Mouse (Mus musculus): ENCODE results near the gene Gapdhs. TPM values are rescaled to one million over a fixed set of nuclear protein-coding genes. Genes with fewer than 3 reads are reported as not detected.

Gapdhs gene
- polyA plus RNA-seq, 2 experiments: not detected

- H3K4me3 ChIP-seq (ENCODE audit: insufficient read depth in 1 of 2, low read depth in 2 of 2, low read length in 2 of 2): no peak overlapping the region
- H3K9ac ChIP-seq (replicated peaks): no peak overlapping the region
- TF ChIP-seq CTCF (IDR thresholded peaks at IDR 0.05; ENCODE audit: low read depth) (no peak), EP300 (IDR thresholded peaks at IDR 0.05; ENCODE audit: low read depth) (no peak)
- no peak for ATAC-seq (ENCODE audit: insufficient read depth)
- H3K9me3 ChIP-seq (ENCODE audit: control insufficient read depth, low read length): no peaks in the 10 kb centered on the region
- WGBS (ENCODE audit: insufficient replicate concordance): 44% methylated on average over 1 of the region's 1 CpGs
- H3K4me2 ChIP-seq (ENCODE audit: low read depth): no peak overlapping the region
- no peaks in the 10 kb centered on the region for H3K27me3 ChIP-seq (ENCODE audit: control insufficient read depth, insufficient read depth, low read length)
- no peak overlapping the region for H3K27ac ChIP-seq
- H3K4me1 ChIP-seq (replicated peaks; ENCODE audit: control insufficient read depth in 2 of 2, insufficient read depth in 2 of 2, low read length in 1 of 2): no peaks in the 10 kb centered on the region
- DNase-seq (ENCODE audit: low read depth in 3 of 3, low spot score in 3 of 3): no peak
- H3K36me3 ChIP-seq (replicated peaks; ENCODE audit: control insufficient read depth, insufficient read depth, low read depth): no peaks in the 10 kb centered on the region
Measured at GRCm38 (mm10) chr7:30785154-30785553, 41.7 kb upstream of the Gapdhs start.

DNA sequence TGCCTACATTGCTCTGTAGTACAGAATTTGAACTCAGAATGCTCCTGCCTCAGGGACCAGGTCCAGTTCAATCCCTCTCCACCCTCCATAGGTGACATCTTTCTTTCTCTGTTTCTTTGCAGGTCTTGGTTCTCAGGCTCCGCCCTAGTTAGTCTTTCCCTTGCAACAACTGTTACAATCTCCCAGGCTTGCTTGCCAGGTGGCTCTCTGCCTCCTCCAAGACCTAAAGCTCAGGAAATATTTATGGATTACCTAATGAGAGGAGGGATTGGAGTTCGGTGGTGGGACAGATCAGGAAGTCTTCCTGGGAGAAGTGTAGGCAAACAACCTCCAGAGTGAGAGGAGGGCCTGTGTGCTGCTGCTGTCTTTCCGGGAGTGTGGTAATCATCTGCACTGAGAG is 39.2 kb upstream of the Gapdhs start:
- no peaks in the 10 kb centered on the region for H3K9me3 ChIP-seq (ENCODE audit: control insufficient read depth, low read length)
- no peak overlapping the region for H3K27ac ChIP-seq
- no peaks in the 10 kb centered on the region for H3K4me1 ChIP-seq (replicated peaks; ENCODE audit: control insufficient read depth in 2 of 2, insufficient read depth in 2 of 2, low read length in 1 of 2)
- no peak overlapping the region for H3K4me2 ChIP-seq (ENCODE audit: low read depth)
- H3K27me3 ChIP-seq (ENCODE audit: control insufficient read depth, insufficient read depth, low read length): no peaks in the 10 kb centered on the region
- TF ChIP-seq EP300 (IDR thresholded peaks at IDR 0.05; ENCODE audit: low read depth) (no peak), CTCF (IDR thresholded peaks at IDR 0.05; ENCODE audit: low read depth) (no peak)
- no peak for ATAC-seq (ENCODE audit: insufficient read depth)
- WGBS (ENCODE audit: insufficient replicate concordance): 45% methylated on average over 3 of the region's 3 CpGs
- H3K4me3 ChIP-seq (ENCODE audit: insufficient read depth in 1 of 2, low read depth in 2 of 2, low read length in 2 of 2): no peak overlapping the region
- no peaks in the 10 kb centered on the region for H3K36me3 ChIP-seq (replicated peaks; ENCODE audit: control insufficient read depth, insufficient read depth, low read depth)
- DNase-seq (ENCODE audit: low read depth in 3 of 3, low spot score in 3 of 3): no peak
- H3K9ac ChIP-seq (replicated peaks): no peak overlapping the region

- peak; percentile 77 for TF ChIP-seq CTCF (IDR thresholded peaks at IDR 0.05; ENCODE audit: low read depth)
- TF ChIP-seq EP300 (IDR thresholded peaks at IDR 0.05; ENCODE audit: low read depth): no peak
- Histone ChIP-seq H3K4me3 (ENCODE audit: insufficient read depth in 1 of 2, low read depth in 2 of 2, low read length in 2 of 2) (no peak overlapping the region), H3K9me3 (ENCODE audit: control insufficient read depth, low read length) (no peaks in the 10 kb centered on the region), H3K27me3 (ENCODE audit: control insufficient read depth, insufficient read depth, low read length) (no peaks in the 10 kb centered on the region), H3K36me3 (replicated peaks; ENCODE audit: control insufficient read depth, insufficient read depth, low read depth) (no peaks in the 10 kb centered on the region), H3K4me2 (ENCODE audit: low read depth) (no peak overlapping the region), H3K27ac (no peak overlapping the region), H3K9ac (replicated peaks) (no peak overlapping the region), H3K4me1 (replicated peaks; ENCODE audit: control insufficient read depth in 2 of 2, insufficient read depth in 2 of 2, low read length in 1 of 2) (no peaks in the 10 kb centered on the region)
- no peak for DNase-seq (ENCODE audit: low read depth in 3 of 3, low spot score in 3 of 3)
- no peak for ATAC-seq (ENCODE audit: insufficient read depth)
- WGBS (ENCODE audit: insufficient replicate concordance): 40% methylated on average over 4 of the region's 4 CpGs
Measured at GRCm38 (mm10) chr7:30781792-30782191, 38.3 kb upstream of the Gapdhs start.

DNA sequence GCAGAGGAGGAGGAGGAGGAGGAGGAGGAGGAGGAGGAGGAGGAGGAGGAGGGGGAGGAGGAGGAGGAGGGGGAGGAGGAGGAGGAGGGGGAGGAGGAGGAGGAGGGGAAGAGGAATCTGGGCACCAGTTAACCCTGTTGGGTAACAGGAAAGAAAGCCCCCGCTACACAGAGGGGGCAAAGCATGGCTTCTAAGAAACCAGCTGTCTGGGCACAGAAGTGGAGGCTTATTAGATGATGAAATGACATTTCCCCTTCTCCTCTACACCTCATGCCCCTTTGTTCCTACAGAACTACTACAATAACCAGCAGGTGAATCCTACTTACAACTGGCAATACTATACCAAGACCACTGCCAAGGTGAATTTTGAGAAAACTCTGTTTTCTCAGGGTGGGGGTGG is 34.4 kb upstream of the Gapdhs start:
- Histone ChIP-seq H3K4me1 (replicated peaks; ENCODE audit: control insufficient read depth in 2 of 2, insufficient read depth in 2 of 2, low read length in 1 of 2) (no peaks in the 10 kb centered on the region), H3K27ac (no peak overlapping the region), H3K4me3 (ENCODE audit: insufficient read depth in 1 of 2, low read depth in 2 of 2, low read length in 2 of 2) (no peak overlapping the region), H3K36me3 (replicated peaks; ENCODE audit: control insufficient read depth, insufficient read depth, low read depth) (no peaks in the 10 kb centered on the region), H3K9me3 (ENCODE audit: control insufficient read depth, low read length) (no peaks in the 10 kb centered on the region), H3K9ac (replicated peaks) (no peak overlapping the region), H3K27me3 (ENCODE audit: control insufficient read depth, insufficient read depth, low read length) (no peaks in the 10 kb centered on the region), H3K4me2 (ENCODE audit: low read depth) (no peak overlapping the region)
- no peak for ATAC-seq (ENCODE audit: insufficient read depth)
- no peak for DNase-seq (ENCODE audit: low read depth in 3 of 3, low spot score in 3 of 3)
- TF ChIP-seq EP300 (IDR thresholded peaks at IDR 0.05; ENCODE audit: low read depth) (no peak), CTCF (IDR thresholded peaks at IDR 0.05; ENCODE audit: low read depth) (no peak)
- 38% methylated on average over 1 of the region's 1 CpGs for WGBS (ENCODE audit: insufficient replicate concordance)

DNA sequence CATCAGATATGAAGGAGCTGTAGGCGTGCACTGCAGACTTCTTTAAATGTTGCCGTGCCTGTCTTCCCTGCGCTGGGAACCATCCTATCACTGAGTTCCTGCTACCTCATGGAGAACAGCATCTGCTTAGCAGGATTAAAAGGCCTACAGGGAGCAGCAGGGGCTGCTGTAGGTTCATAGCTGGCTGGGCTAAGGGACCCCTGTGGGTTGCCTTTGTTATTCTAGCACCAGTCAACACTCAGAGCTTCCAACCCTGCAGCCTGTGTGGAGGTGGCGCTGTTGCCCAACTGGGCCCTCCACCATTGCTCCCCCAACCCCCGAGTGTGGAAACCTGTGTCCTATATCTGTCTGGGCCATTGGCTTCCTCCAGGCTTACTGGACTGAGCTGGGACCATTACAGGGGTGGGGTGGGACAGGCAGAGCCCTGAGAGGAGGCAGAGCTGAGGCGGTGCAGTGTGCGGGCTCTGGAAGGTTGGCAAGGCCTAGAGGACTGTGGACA is 33.6 kb upstream of the Gapdhs start:
- ATAC-seq (ENCODE audit: insufficient read depth): no peak
- no peaks in the 10 kb centered on the region for H3K4me1 ChIP-seq (replicated peaks; ENCODE audit: control insufficient read depth in 2 of 2, insufficient read depth in 2 of 2, low read length in 1 of 2)
- no peak overlapping the region for H3K4me2 ChIP-seq (ENCODE audit: low read depth)
- H3K27ac ChIP-seq: no peak overlapping the region
- H3K36me3 ChIP-seq (replicated peaks; ENCODE audit: control insufficient read depth, insufficient read depth, low read depth): no peaks in the 10 kb centered on the region
- no peak overlapping the region for H3K4me3 ChIP-seq (ENCODE audit: insufficient read depth in 1 of 2, low read depth in 2 of 2, low read length in 2 of 2)
- no peak for DNase-seq (ENCODE audit: low read depth in 3 of 3, low spot score in 3 of 3)
- TF ChIP-seq CTCF (IDR thresholded peaks at IDR 0.05; ENCODE audit: low read depth): no peak
- TF ChIP-seq EP300 (IDR thresholded peaks at IDR 0.05; ENCODE audit: low read depth): no peak
- no peaks in the 10 kb centered on the region for H3K27me3 ChIP-seq (ENCODE audit: control insufficient read depth, insufficient read depth, low read length)
- H3K9ac ChIP-seq (replicated peaks): no peak overlapping the region
- WGBS (ENCODE audit: insufficient replicate concordance): 45% methylated on average over 7 of the region's 7 CpGs
- H3K9me3 ChIP-seq (ENCODE audit: control insufficient read depth, low read length): no peaks in the 10 kb centered on the region
